Mouse (Mus musculus): ENCODE measurements around the gene Mapkap1. TPM values are rescaled to one million over a fixed set of nuclear protein-coding genes. Genes with fewer than 3 reads are reported as not detected.

The Mapkap1 gene
- polyA plus RNA-seq, 1 experiment: 52.1 TPM

- Histone ChIP-seq H3K27ac (ENCODE audit: control insufficient read depth, insufficient read depth, low read depth, low read length) (no peak overlapping the region), H3K36me3 (ENCODE audit: control insufficient read depth, insufficient read depth, low read length) (no peaks in the 10 kb centered on the region), H3K4me3 (ENCODE audit: control insufficient read depth, low read depth, low read length) (no peak overlapping the region), H3K4me1 (ENCODE audit: control insufficient read depth, insufficient read depth, low read length) (peaks cover 3% of the 10 kb centered on the region; the same call in 1 of the 2 replicates), H3K27me3 (ENCODE audit: control insufficient read depth, insufficient read depth, low read length) (no peaks in the 10 kb centered on the region)
- no peak for TF ChIP-seq CTCF (IDR thresholded peaks at IDR 0.05; ENCODE audit: control insufficient read depth, insufficient read depth, insufficient replicate concordance, low read depth, low read length)
Measured at GRCm38 (mm10) chr2:34571096-34571495, 164.5 kb downstream of the Mapkap1 start.

- no peak overlapping the region for H3K4me3 ChIP-seq (ENCODE audit: control insufficient read depth, low read depth, low read length)
- peaks cover 3% of the 10 kb centered on the region; the same call in 1 of the 2 replicates for H3K4me1 ChIP-seq (ENCODE audit: control insufficient read depth, insufficient read depth, low read length)
- no peaks in the 10 kb centered on the region for H3K36me3 ChIP-seq (ENCODE audit: control insufficient read depth, insufficient read depth, low read length)
- TF ChIP-seq POLR2A (IDR thresholded peaks at IDR 0.05; ENCODE audit: control insufficient read depth, low read depth, low read length) (no peak), CTCF (IDR thresholded peaks at IDR 0.05; ENCODE audit: control insufficient read depth, insufficient read depth, insufficient replicate concordance, low read depth, low read length) (no peak)
- H3K27ac ChIP-seq (ENCODE audit: control insufficient read depth, insufficient read depth, low read depth, low read length): no peak overlapping the region
- H3K27me3 ChIP-seq (ENCODE audit: control insufficient read depth, insufficient read depth, low read length): no peaks in the 10 kb centered on the region
Measured at GRCm38 (mm10) chr2:34573073-34573472, 166.5 kb downstream of the Mapkap1 start.

GRCm38 (mm10) chr2:34588546-34588945 lies 182.0 kb downstream of the Mapkap1 start:
- Histone ChIP-seq H3K27me3 (ENCODE audit: control insufficient read depth, insufficient read depth, low read length) (no peaks in the 10 kb centered on the region), H3K36me3 (ENCODE audit: control insufficient read depth, insufficient read depth, low read length) (no peaks in the 10 kb centered on the region), H3K4me3 (ENCODE audit: control insufficient read depth, low read depth, low read length) (no peak overlapping the region), H3K4me1 (ENCODE audit: control insufficient read depth, insufficient read depth, low read length) (no peaks in the 10 kb centered on the region), H3K27ac (ENCODE audit: control insufficient read depth, insufficient read depth, low read depth, low read length) (no peak overlapping the region)
- TF ChIP-seq POLR2A (IDR thresholded peaks at IDR 0.05; ENCODE audit: control insufficient read depth, low read depth, low read length) (no peak), CTCF (IDR thresholded peaks at IDR 0.05; ENCODE audit: control insufficient read depth, insufficient read depth, insufficient replicate concordance, low read depth, low read length) (no peak)

- Histone ChIP-seq H3K36me3 (ENCODE audit: control insufficient read depth, insufficient read depth, low read length) (no peaks in the 10 kb centered on the region), H3K4me1 (ENCODE audit: control insufficient read depth, insufficient read depth, low read length) (no peaks in the 10 kb centered on the region), H3K27me3 (ENCODE audit: control insufficient read depth, insufficient read depth, low read length) (no peaks in the 10 kb centered on the region), H3K4me3 (ENCODE audit: control insufficient read depth, low read depth, low read length) (no peak overlapping the region), H3K27ac (ENCODE audit: control insufficient read depth, insufficient read depth, low read depth, low read length) (no peak overlapping the region)
- TF ChIP-seq CTCF (IDR thresholded peaks at IDR 0.05; ENCODE audit: control insufficient read depth, insufficient read depth, insufficient replicate concordance, low read depth, low read length) (no peak), POLR2A (IDR thresholded peaks at IDR 0.05; ENCODE audit: control insufficient read depth, low read depth, low read length) (no peak)
Measured at GRCm38 (mm10) chr2:34591721-34592360, 185.3 kb downstream of the Mapkap1 start.

- Histone ChIP-seq H3K36me3 (ENCODE audit: control insufficient read depth, insufficient read depth, low read length) (no peaks in the 10 kb centered on the region), H3K4me3 (ENCODE audit: control insufficient read depth, low read depth, low read length) (no peak overlapping the region), H3K4me1 (ENCODE audit: control insufficient read depth, insufficient read depth, low read length) (no peaks in the 10 kb centered on the region), H3K27ac (ENCODE audit: control insufficient read depth, insufficient read depth, low read depth, low read length) (no peak overlapping the region), H3K27me3 (ENCODE audit: control insufficient read depth, insufficient read depth, low read length) (no peaks in the 10 kb centered on the region)
- no peak for TF ChIP-seq POLR2A (IDR thresholded peaks at IDR 0.05; ENCODE audit: control insufficient read depth, low read depth, low read length)
- no peak for TF ChIP-seq CTCF (IDR thresholded peaks at IDR 0.05; ENCODE audit: control insufficient read depth, insufficient read depth, insufficient replicate concordance, low read depth, low read length)
Measured at GRCm38 (mm10) chr2:34592361-34592960, 185.9 kb downstream of the Mapkap1 start.

GRCm38 (mm10) chr2:34594001-34594400 lies 187.4 kb downstream of the Mapkap1 start:
- Histone ChIP-seq H3K4me1 (ENCODE audit: control insufficient read depth, insufficient read depth, low read length) (no peaks in the 10 kb centered on the region), H3K36me3 (ENCODE audit: control insufficient read depth, insufficient read depth, low read length) (no peaks in the 10 kb centered on the region), H3K27me3 (ENCODE audit: control insufficient read depth, insufficient read depth, low read length) (no peaks in the 10 kb centered on the region), H3K4me3 (ENCODE audit: control insufficient read depth, low read depth, low read length) (no peak overlapping the region), H3K27ac (ENCODE audit: control insufficient read depth, insufficient read depth, low read depth, low read length) (no peak overlapping the region)
- TF ChIP-seq CTCF (IDR thresholded peaks at IDR 0.05; ENCODE audit: control insufficient read depth, insufficient read depth, insufficient replicate concordance, low read depth, low read length): no peak
- TF ChIP-seq POLR2A (IDR thresholded peaks at IDR 0.05; ENCODE audit: control insufficient read depth, low read depth, low read length): no peak

GRCm38 (mm10) chr2:34599606-34600255 lies 193.2 kb downstream of the Mapkap1 start:
- no peaks in the 10 kb centered on the region for H3K4me1 ChIP-seq (ENCODE audit: control insufficient read depth, insufficient read depth, low read length)
- no peak overlapping the region for H3K4me3 ChIP-seq (ENCODE audit: control insufficient read depth, low read depth, low read length)
- H3K27me3 ChIP-seq (ENCODE audit: control insufficient read depth, insufficient read depth, low read length): no peaks in the 10 kb centered on the region

More at GRCm38 (mm10) chr2:34599606-34600255, 193.2 kb downstream of the Mapkap1 start:
- TF ChIP-seq CTCF (IDR thresholded peaks at IDR 0.05; ENCODE audit: control insufficient read depth, insufficient read depth, insufficient replicate concordance, low read depth, low read length) (no peak), POLR2A (IDR thresholded peaks at IDR 0.05; ENCODE audit: control insufficient read depth, low read depth, low read length) (no peak)
- no peak overlapping the region for H3K27ac ChIP-seq (ENCODE audit: control insufficient read depth, insufficient read depth, low read depth, low read length)
- H3K36me3 ChIP-seq (ENCODE audit: control insufficient read depth, insufficient read depth, low read length): no peaks in the 10 kb centered on the region
